Comparison of ENCODE assay signal across 8 mouse cellular contexts in genomic region chr4:100588236-100589206, GRCm38 (mm10).
DNase-seq lines count a peak whose midpoint lies in the region; ATAC-seq and TF ChIP-seq lines count a peak whose summit lies in the region.

No protein-coding gene starts in this region.

- intact Hi-C loops in heart, postnatal 14 days (cut with DNase I), result loop anchor here (1.0 to 5.0 kb wide), 4 partner anchors 134 to 558 kb away; partner anchors contain the start of gene Cachd1

- no peaks in the 10 kb centered on the region for H3K9me3 ChIP-seq in ES-Bruce4 (replicated peaks; ENCODE audit: control insufficient read depth, insufficient read depth, low read length, poor library complexity, severe bottlenecking)
- no peaks in the 10 kb centered on the region for H3K9me3 ChIP-seq in forebrain, postnatal 0 days (ENCODE audit: low read length)
- H3K9me3 ChIP-seq in liver, embryonic 13.5 days (replicated peaks), result no peaks in the 10 kb centered on the region

- no peaks in the 10 kb centered on the region for H3K36me3 ChIP-seq in ES-Bruce4 (ENCODE audit: control insufficient read depth, insufficient read depth, low read length, poor library complexity, severe bottlenecking)
- no peaks in the 10 kb centered on the region for H3K36me3 ChIP-seq in forebrain, postnatal 0 days (ENCODE audit: insufficient read depth)
- no peaks in the 10 kb centered on the region for H3K36me3 ChIP-seq in liver, embryonic 13.5 days

- no peak overlapping the region for H3K27ac ChIP-seq in ES-Bruce4 (ENCODE audit: insufficient read depth, low read length)
- 0 out of 2 replicates have a peak overlapping the region, but pooled peaks have one; percentile 10 for H3K27ac ChIP-seq in forebrain, postnatal 0 days (ENCODE audit: low read depth, low read length)
- no peak overlapping the region for H3K27ac ChIP-seq in liver, embryonic 13.5 days
- H3K27ac ChIP-seq in olfactory bulb, adult 2 months (ENCODE audit: insufficient read depth, low read depth, low read length), result no peak overlapping the region

- H3K4me3 ChIP-seq in ES-Bruce4 (ENCODE audit: low read depth, low read length), result no peak overlapping the region
- peak overlapping the region; percentile 38 for H3K4me3 ChIP-seq in forebrain, postnatal 0 days (ENCODE audit: low read depth, low read length)
- no peak overlapping the region for H3K4me3 ChIP-seq in liver, embryonic 13.5 days (replicated peaks)
- H3K4me3 ChIP-seq in olfactory bulb, adult 2 months (ENCODE audit: insufficient read depth, low read depth, low read length), result peak overlapping the region; percentile 35

- TF ChIP-seq POLR2A in ES-Bruce4 (IDR thresholded peaks at IDR 0.05; ENCODE audit: insufficient read depth, low read length), result no peak
- no peak for TF ChIP-seq POLR2A in olfactory bulb, adult 2 months (IDR thresholded peaks at IDR 0.05; ENCODE audit: insufficient read depth, low read depth, low read length)

- peak; percentile 83 for TF ChIP-seq CTCF in ES-Bruce4 (IDR thresholded peaks at IDR 0.05; ENCODE audit: low read depth, low read length)
- TF ChIP-seq CTCF in forebrain, postnatal 0 days (IDR thresholded peaks at IDR 0.05; ENCODE audit: low read depth), result peak; percentile 96
- TF ChIP-seq CTCF in olfactory bulb, adult 2 months (IDR thresholded peaks at IDR 0.05; ENCODE audit: insufficient read depth, low read depth, low read length), result peak; percentile 84

- no peak for TF ChIP-seq EP300 in ES-Bruce4 (IDR thresholded peaks at IDR 0.05; ENCODE audit: insufficient read depth, low read depth, low read length)

- H3K4me2 ChIP-seq in forebrain, postnatal 0 days (ENCODE audit: low read depth), result peak overlapping the region; percentile 82
- 0 out of 2 replicates have a peak overlapping the region, but pooled peaks have one; percentile 13 for H3K4me2 ChIP-seq in liver, embryonic 13.5 days

- H3K27me3 ChIP-seq in ES-Bruce4 (ENCODE audit: control insufficient read depth, insufficient read depth, low read length, poor library complexity, severe bottlenecking), result peaks cover 3% of the 10 kb centered on the region; the same call in 1 of the 2 replicates
- no peaks in the 10 kb centered on the region for H3K27me3 ChIP-seq in forebrain, postnatal 0 days (ENCODE audit: insufficient read depth, low read length)
- no peaks in the 10 kb centered on the region for H3K27me3 ChIP-seq in liver, embryonic 13.5 days

- H3K9ac ChIP-seq in ES-Bruce4 (ENCODE audit: low read depth, poor library complexity, severe bottlenecking), result no peak overlapping the region
- H3K9ac ChIP-seq in forebrain, postnatal 0 days, result peak overlapping the region; percentile 43; the same call in 1 of the 2 replicates
- no peak overlapping the region for H3K9ac ChIP-seq in liver, embryonic 13.5 days

- WGBS in forebrain, postnatal 0 days, result 1% methylated on average over 21 of the region's 21 CpGs
- WGBS in liver, embryonic 13.5 days (ENCODE audit: insufficient replicate concordance), result 6% methylated on average over 21 of the region's 21 CpGs
- 4% methylated on average over 21 of the region's 21 CpGs for WGBS in olfactory bulb, adult 2 months

- H3K4me1 ChIP-seq in ES-Bruce4 (ENCODE audit: control insufficient read depth, insufficient read depth, low read length), result no peaks in the 10 kb centered on the region
- no peaks in the 10 kb centered on the region; the same call in 1 of the 2 replicates for H3K4me1 ChIP-seq in forebrain, postnatal 0 days (ENCODE audit: insufficient read depth)
- no peaks in the 10 kb centered on the region for H3K4me1 ChIP-seq in liver, embryonic 13.5 days (replicated peaks)
- H3K4me1 ChIP-seq in olfactory bulb, adult 2 months (ENCODE audit: control insufficient read depth, insufficient read depth, low read length), result peaks cover 4% of the 10 kb centered on the region; the same call in 1 of the 2 replicates

- peak; percentile 57 to 73 for DNase-seq in cerebellum, adult 18-20 months
- DNase-seq in forebrain, postnatal 0 days, result peak; percentile 94
- DNase-seq in heart, postnatal 14 days, result peak; percentile 76 to 83
- DNase-seq in kidney, postnatal 4 days, result peak; percentile 85 to 86
- no peak for DNase-seq in liver, embryonic 13.5 days
- peak; percentile 81 for DNase-seq in urinary bladder, postnatal 14 days (ENCODE audit: low spot score)

- peak; percentile 97 for ATAC-seq in forebrain, postnatal 0 days
- no peak for ATAC-seq in liver, embryonic 13.5 days (ENCODE audit: low read depth)

Comparison
In these comparisons a context has a peak if more than half of its experiments do, and no peak if none do; other contexts are left out.
1. H3K4me3 ChIP-seq: peak in forebrain, postnatal 0 days (single experiment) and olfactory bulb, adult 2 months (single experiment); none in ES-Bruce4 (single experiment) and liver, embryonic 13.5 days (single experiment).
2. Peak in every context shown above with its lines, with median percentiles within 50 percentile points of each other: CTCF ChIP-seq.